Mouse (Mus musculus) G1E (cell line): ENCODE measurements around the gene Flywch1.

Experiments
- CTCF ChIP-seq: IDR thresholded peaks from 2 replicates; pipeline ENCODE4 v1.5.1; 2012; ENCODE audit warnings: low read depth, low read length, inconsistent platforms, mixed read lengths
- POLR2AphosphoS5 ChIP-seq: IDR thresholded peaks from 2 replicates; pipeline ENCODE4 v1.6.1; 2012; ENCODE audit warnings: low read depth, low read length, inconsistent platforms; ENCODE audit not compliant: insufficient replicate concordance
- TAL1 ChIP-seq: conservative IDR thresholded peaks from 2 replicates; pipeline ENCODE4 v1.6.1; 2012; ENCODE audit warnings: low read depth, low read length, inconsistent platforms, mixed read lengths

- TF ChIP-seq CTCF (no peak), POLR2AphosphoS5 (no peak), TAL1 (no peak)
These were observed 47.8 kb upstream of the Flywch1 start for GRCm38 (mm10) chr17:23819235-23819634.
